Mouse (Mus musculus): Measurements from ENCODE around the gene Olfr1337. TPM values are rescaled to one million over a fixed set of nuclear protein-coding genes. Genes with fewer than 3 reads are reported as not detected.
"Not testable (repeated sequence)": the region's sequence is repeated elsewhere in the genome, so short reads cannot be mapped to it uniquely, and the experiment has no call there.

Gene Olfr1337
- not detected in 2 replicates for polyA plus RNA-seq (2014; fragmentation: Nextera tagmentation; extraction: Ambion mirVana)

DNA sequence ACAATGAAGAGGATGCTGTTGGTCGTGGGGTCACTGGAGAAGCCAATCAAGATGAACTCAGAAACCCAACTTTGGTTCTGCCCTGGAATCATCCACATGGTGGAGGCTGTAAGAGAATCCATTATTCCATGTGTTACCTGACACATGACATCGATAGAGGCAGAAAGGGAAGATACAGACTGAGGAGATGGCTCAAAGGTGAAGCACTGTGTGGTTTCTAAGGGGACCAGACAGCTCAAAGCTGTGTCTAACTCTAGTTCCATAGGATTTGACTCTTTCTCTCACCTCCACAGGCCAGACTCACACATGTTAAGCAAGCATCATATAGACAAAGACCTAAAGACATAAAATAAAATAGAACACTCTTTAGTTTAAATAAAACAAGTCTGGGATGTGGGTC, at the start of gene Olfr1337:
Olfr1337 (minus strand) TSS at position 101 of the 400 bp plus-strand sequence.
- H3K4me2 ChIP-seq (replicated peaks; ENCODE audit: low read depth, low read length): no peak within 1 kb of the TSS
- no peaks in the 10 kb centered on the region for H3K4me1 ChIP-seq (ENCODE audit: control insufficient read depth, insufficient read depth, low read length)
- WGBS: 86% methylated on average over 2 of the region's 2 CpGs
- H3K36me3 ChIP-seq (ENCODE audit: control insufficient read depth, insufficient read depth, low read length): no peaks in the 10 kb centered on the region
- H3K9me3 ChIP-seq (ENCODE audit: control insufficient read depth, low read length): no peaks in the 10 kb centered on the region
- H3K9ac ChIP-seq (ENCODE audit: low read depth, low read length): no peak within 1 kb of the TSS
- ATAC-seq (ENCODE audit: low FRiP score, low TSS enrichment): no peak
- H3K4me3 ChIP-seq (ENCODE audit: low read length): no peak within 1 kb of the TSS
- H3K27ac ChIP-seq (ENCODE audit: low read depth, low read length): no peak within 1 kb of the TSS
- H3K27me3 ChIP-seq (ENCODE audit: control insufficient read depth, insufficient read depth, low read length): peaks cover 3% of the 10 kb centered on the region; the same call in 1 of the 2 replicates

DNA sequence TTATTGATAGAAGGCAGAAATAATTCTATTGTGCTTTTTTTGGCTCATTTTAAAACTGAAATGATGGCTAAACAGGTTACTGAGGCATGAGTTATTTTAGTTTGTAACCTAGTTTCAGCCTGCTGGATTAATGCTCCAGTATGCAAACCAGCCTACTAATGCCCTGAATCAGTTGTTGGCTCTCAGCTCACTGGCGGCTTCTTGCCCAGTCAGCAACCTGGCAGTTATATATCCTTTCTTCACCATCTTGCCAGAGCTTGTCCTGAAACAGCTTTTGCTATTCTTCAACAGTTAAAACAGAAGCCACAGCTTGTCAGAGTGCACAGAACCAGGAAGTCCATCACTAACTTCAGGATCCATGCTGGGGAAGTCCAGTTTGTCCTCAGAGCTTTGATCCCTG, 36.5 kb upstream of the Olfr1337 start:
- H3K4me1 ChIP-seq (ENCODE audit: control insufficient read depth, insufficient read depth, low read length): no peaks in the 10 kb centered on the region
- WGBS: 84% methylated on average over 1 of the region's 1 CpGs
- no peak for ATAC-seq (ENCODE audit: low FRiP score, low TSS enrichment)

DNA sequence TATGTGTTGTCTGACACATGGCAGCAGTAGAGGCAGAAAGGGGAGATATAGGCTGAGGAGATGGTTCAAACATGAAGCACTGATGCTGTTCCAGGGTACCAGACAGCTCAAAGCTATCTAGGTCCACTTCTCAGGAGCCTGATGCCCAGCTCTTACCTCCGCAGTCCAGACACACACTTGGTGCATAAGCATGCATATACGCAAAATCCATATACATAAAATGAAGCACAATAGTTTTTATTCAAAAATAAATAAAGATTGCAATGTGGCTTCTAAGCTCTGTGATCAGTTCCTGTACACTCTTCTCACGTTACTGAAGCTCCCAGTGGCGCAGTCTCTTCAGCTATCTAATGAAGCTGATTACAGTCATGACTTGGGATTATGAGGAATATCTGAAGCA, 27.5 kb upstream of the Olfr1337 start, which contains the start of gene Olfr1335:
Olfr1335 (minus strand) TSS at position 101 of the 400 bp plus-strand sequence.
- Histone ChIP-seq H3K9me3 (ENCODE audit: control insufficient read depth, low read length) (no peaks in the 10 kb centered on the region), H3K36me3 (ENCODE audit: control insufficient read depth, insufficient read depth, low read length) (no peaks in the 10 kb centered on the region), H3K4me2 (replicated peaks; ENCODE audit: low read depth, low read length) (no peak within 1 kb of the TSS), H3K9ac (ENCODE audit: low read depth, low read length) (no peak within 1 kb of the TSS), H3K4me3 (ENCODE audit: low read length) (no peak within 1 kb of the TSS), H3K27ac (ENCODE audit: low read depth, low read length) (no peak within 1 kb of the TSS), H3K27me3 (ENCODE audit: control insufficient read depth, insufficient read depth, low read length) (no peaks in the 10 kb centered on the region), H3K4me1 (ENCODE audit: control insufficient read depth, insufficient read depth, low read length) (no peaks in the 10 kb centered on the region)
- 92% methylated on average over 4 of the region's 4 CpGs for WGBS
- no peak for ATAC-seq (ENCODE audit: low FRiP score, low TSS enrichment)

More for the DNA sequence above, 36.5 kb upstream of the Olfr1337 start:
- H3K27me3 ChIP-seq (ENCODE audit: control insufficient read depth, insufficient read depth, low read length): no peaks in the 10 kb centered on the region
- no peak overlapping the region for H3K4me2 ChIP-seq (replicated peaks; ENCODE audit: low read depth, low read length)
- H3K27ac ChIP-seq (ENCODE audit: low read depth, low read length): no peak overlapping the region
- H3K9ac ChIP-seq (ENCODE audit: low read depth, low read length): no peak overlapping the region
- H3K36me3 ChIP-seq (ENCODE audit: control insufficient read depth, insufficient read depth, low read length): no peaks in the 10 kb centered on the region
- no peaks in the 10 kb centered on the region for H3K9me3 ChIP-seq (ENCODE audit: control insufficient read depth, low read length)
- no peak overlapping the region for H3K4me3 ChIP-seq (ENCODE audit: low read length)

DNA sequence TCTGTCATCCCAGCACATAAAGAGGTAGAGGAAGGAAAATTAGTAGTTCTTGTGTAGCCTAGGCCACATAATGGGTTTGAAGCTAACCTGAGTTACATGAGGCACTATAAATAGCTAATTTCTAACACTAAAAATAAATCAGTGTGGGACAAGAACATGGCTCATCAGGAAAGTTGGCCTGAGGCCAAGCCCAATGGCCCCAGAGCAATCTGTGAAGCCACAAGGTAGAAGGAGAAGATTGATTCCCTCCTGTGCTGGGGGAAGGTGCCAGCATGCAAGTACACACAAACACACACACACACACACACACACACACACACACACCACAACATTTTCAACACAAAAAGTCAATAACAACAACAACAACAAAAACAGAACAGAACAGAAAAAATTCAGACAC, 10.4 kb upstream of the Olfr1337 start:
- H3K4me3 ChIP-seq (ENCODE audit: low read length); H3K27me3 ChIP-seq (ENCODE audit: control insufficient read depth, insufficient read depth, low read length); H3K36me3 ChIP-seq (ENCODE audit: control insufficient read depth, insufficient read depth, low read length); H3K27ac ChIP-seq (ENCODE audit: low read depth, low read length); H3K9me3 ChIP-seq (ENCODE audit: control insufficient read depth, low read length); H3K9ac ChIP-seq (ENCODE audit: low read depth, low read length); H3K4me1 ChIP-seq (ENCODE audit: control insufficient read depth, insufficient read depth, low read length); ATAC-seq (ENCODE audit: low FRiP score, low TSS enrichment); H3K4me2 ChIP-seq (replicated peaks; ENCODE audit: low read depth, low read length): not testable (repeated sequence)

DNA sequence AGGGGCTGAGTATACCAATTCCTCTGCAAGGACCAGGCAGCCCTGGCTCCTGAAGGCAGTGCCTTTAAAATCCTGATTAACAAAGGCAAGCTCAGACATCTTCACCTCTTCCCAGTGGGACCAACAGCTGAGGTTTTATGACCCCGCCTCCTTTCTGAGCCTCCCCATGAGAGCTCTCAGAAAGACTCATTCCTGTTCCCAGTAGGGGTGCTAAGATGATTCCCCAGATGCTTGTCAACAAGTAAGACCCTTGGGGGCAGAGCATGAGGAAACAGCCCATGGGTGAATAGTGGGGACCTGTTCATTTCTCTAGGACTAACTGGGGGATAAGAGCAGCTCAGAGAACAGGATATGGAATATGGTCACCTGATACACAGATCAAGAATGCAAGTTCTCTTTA, 23.7 kb downstream of the Olfr1337 start, which contains the start of gene Olfr1338:
Olfr1338 (minus strand) TSS at position 101 of the 400 bp plus-strand sequence.
- H3K4me3 ChIP-seq (ENCODE audit: low read length): no peak within 1 kb of the TSS
- no peaks in the 10 kb centered on the region for H3K36me3 ChIP-seq (ENCODE audit: control insufficient read depth, insufficient read depth, low read length)
- 75% methylated on average over 1 of the region's 1 CpGs for WGBS
- no peaks in the 10 kb centered on the region for H3K4me1 ChIP-seq (ENCODE audit: control insufficient read depth, insufficient read depth, low read length)
- ATAC-seq (ENCODE audit: low FRiP score, low TSS enrichment): no peak
- H3K4me2 ChIP-seq (replicated peaks; ENCODE audit: low read depth, low read length): no peak within 1 kb of the TSS
- H3K9me3 ChIP-seq (ENCODE audit: control insufficient read depth, low read length): no peaks in the 10 kb centered on the region
- H3K9ac ChIP-seq (ENCODE audit: low read depth, low read length): no peak within 1 kb of the TSS
- H3K27me3 ChIP-seq (ENCODE audit: control insufficient read depth, insufficient read depth, low read length): no peaks in the 10 kb centered on the region
- no peak within 1 kb of the TSS for H3K27ac ChIP-seq (ENCODE audit: low read depth, low read length)

DNA sequence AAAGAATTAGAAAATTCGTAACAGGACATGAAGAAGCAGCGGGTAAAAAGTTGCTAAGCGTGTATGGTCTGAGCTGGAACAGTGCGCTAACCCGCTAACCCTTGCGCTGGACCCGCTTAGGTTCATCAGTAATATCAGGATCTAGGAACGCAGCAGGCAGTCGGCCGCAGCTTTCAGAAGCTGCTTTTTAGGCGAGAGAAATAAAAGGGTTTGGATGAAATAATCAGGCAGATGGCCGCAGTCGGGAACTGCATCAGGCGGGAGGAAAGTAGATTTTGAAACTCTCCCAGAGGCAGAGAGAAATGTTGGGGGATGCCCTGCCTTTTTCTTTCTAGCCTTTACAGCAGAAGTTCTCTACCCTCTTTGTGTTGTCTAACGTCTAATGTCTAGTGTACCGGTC, 40.5 kb downstream of the Olfr1337 start:
- 10% methylated on average over 16 of the region's 16 CpGs for WGBS
- Histone ChIP-seq H3K4me2 (replicated peaks; ENCODE audit: low read depth, low read length) (no peak overlapping the region), H3K36me3 (ENCODE audit: control insufficient read depth, insufficient read depth, low read length) (no peaks in the 10 kb centered on the region), H3K4me3 (ENCODE audit: low read length) (no peak overlapping the region), H3K9me3 (ENCODE audit: control insufficient read depth, low read length) (peaks cover 3% of the 10 kb centered on the region; the same call in 1 of the 2 replicates), H3K4me1 (ENCODE audit: control insufficient read depth, insufficient read depth, low read length) (no peaks in the 10 kb centered on the region), H3K27me3 (ENCODE audit: control insufficient read depth, insufficient read depth, low read length) (peaks cover 15% of the 10 kb centered on the region), H3K9ac (ENCODE audit: low read depth, low read length) (no peak overlapping the region), H3K27ac (ENCODE audit: low read depth, low read length) (no peak overlapping the region)
- ATAC-seq (ENCODE audit: low FRiP score, low TSS enrichment): no peak

DNA sequence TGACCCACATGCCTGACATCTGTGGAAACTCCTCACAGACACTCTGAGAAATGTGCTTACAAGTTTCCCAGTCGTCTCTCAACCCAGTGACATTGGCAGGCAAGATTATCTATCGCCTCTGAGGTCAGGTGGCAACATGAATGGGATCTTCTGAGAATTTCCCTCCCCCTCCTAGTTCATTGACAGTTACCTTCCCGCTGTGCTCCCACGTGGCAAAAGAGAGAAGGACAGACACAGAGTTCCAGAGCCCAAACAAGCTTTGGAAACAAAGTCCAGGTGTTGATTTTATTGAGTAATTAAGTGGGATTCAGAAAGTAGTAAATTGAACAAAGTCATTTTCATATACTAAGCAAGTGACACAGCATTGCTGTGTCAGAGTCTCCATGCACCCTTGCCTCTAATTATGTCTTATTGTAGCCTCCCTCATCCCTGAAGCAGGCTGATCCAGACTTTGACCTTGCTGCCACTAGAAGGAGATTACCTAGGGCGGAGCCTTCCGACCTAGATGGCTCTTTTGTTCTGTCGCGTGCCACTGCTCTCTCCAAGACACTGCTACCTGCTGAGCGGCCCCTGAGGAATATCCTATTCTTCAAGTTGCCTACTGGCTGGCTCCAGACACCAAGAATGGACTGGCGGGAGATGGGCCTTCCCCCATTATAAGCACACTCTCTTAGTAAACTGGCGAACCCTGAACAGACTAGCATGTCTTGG, 41.2 kb downstream of the Olfr1337 start:
- Histone ChIP-seq H3K9me3 (ENCODE audit: control insufficient read depth, low read length) (peaks cover 3% of the 10 kb centered on the region; the same call in 1 of the 2 replicates), H3K4me3 (ENCODE audit: low read length) (no peak overlapping the region), H3K4me2 (replicated peaks; ENCODE audit: low read depth, low read length) (no peak overlapping the region), H3K36me3 (ENCODE audit: control insufficient read depth, insufficient read depth, low read length) (no peaks in the 10 kb centered on the region), H3K9ac (ENCODE audit: low read depth, low read length) (no peak overlapping the region), H3K27ac (ENCODE audit: low read depth, low read length) (no peak overlapping the region), H3K4me1 (ENCODE audit: control insufficient read depth, insufficient read depth, low read length) (no peaks in the 10 kb centered on the region), H3K27me3 (ENCODE audit: control insufficient read depth, insufficient read depth, low read length) (peaks cover 15% of the 10 kb centered on the region)
- 8% methylated on average over 11 of the region's 11 CpGs for WGBS
- no peak for ATAC-seq (ENCODE audit: low FRiP score, low TSS enrichment)

DNA sequence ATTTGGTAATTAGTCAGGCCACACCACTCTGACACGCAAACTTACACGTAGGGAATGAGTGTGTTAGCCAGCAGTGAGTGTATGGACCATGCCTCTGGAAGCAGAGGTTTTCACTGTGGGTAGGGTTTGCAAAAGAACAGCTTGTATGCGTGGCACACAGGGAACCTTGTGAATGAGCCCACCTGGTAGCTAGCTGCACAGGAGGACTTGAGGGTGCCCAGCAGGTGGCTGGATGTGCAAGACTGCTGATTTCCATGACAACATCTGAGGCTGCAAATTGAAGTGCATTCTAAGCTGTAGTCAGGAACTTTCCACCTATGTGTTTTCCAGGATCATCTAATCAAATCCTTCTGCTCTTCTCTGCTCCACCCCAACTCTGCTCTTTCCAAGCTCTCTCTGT, 42.8 kb downstream of the Olfr1337 start:
- ATAC-seq (ENCODE audit: low FRiP score, low TSS enrichment): no peak
- no peak overlapping the region for H3K4me3 ChIP-seq (ENCODE audit: low read length)
- no peak overlapping the region for H3K4me2 ChIP-seq (replicated peaks; ENCODE audit: low read depth, low read length)
- no peaks in the 10 kb centered on the region for H3K36me3 ChIP-seq (ENCODE audit: control insufficient read depth, insufficient read depth, low read length)
- WGBS: 65% methylated on average over 3 of the region's 3 CpGs
- no peak overlapping the region for H3K27ac ChIP-seq (ENCODE audit: low read depth, low read length)
- H3K9ac ChIP-seq (ENCODE audit: low read depth, low read length): no peak overlapping the region
- no peaks in the 10 kb centered on the region for H3K4me1 ChIP-seq (ENCODE audit: control insufficient read depth, insufficient read depth, low read length)
- H3K9me3 ChIP-seq (ENCODE audit: control insufficient read depth, low read length): peaks cover 3% of the 10 kb centered on the region; the same call in 1 of the 2 replicates
- peaks cover 15% of the 10 kb centered on the region for H3K27me3 ChIP-seq (ENCODE audit: control insufficient read depth, insufficient read depth, low read length)

DNA sequence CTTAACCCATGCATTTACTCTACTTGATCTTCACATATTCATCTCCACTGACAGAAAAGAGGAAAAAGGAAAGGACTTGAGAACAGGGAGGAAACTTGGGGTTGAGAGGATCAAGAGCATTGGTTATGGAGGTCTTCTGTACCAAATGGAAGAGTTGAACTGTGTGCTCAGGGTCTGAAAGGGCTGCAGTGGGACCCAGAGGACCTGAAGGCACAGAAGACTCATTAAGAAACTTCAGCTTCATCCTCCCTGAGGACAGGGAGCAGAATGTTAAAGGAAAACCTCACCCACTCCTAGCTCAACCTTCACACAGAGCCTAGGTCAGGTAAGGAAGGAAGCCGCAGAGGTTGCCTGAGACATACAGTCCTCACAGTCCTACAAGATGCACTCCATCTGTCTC, 50.5 kb downstream of the Olfr1337 start, which contains the start of gene Olfr1339:
Olfr1339 (plus strand) TSS at position 301 of the 400 bp plus-strand sequence.
- no peaks in the 10 kb centered on the region; the same call in 1 of the 2 replicates for H3K9me3 ChIP-seq (ENCODE audit: control insufficient read depth, low read length)
- no peak within 1 kb of the TSS for H3K9ac ChIP-seq (ENCODE audit: low read depth, low read length)
- ATAC-seq (ENCODE audit: low FRiP score, low TSS enrichment): no peak
- no peak within 1 kb of the TSS for H3K27ac ChIP-seq (ENCODE audit: low read depth, low read length)
- H3K4me1 ChIP-seq (ENCODE audit: control insufficient read depth, insufficient read depth, low read length): no peaks in the 10 kb centered on the region
- H3K4me2 ChIP-seq (replicated peaks; ENCODE audit: low read depth, low read length): no peak within 1 kb of the TSS
- H3K27me3 ChIP-seq (ENCODE audit: control insufficient read depth, insufficient read depth, low read length): no peaks in the 10 kb centered on the region
- H3K36me3 ChIP-seq (ENCODE audit: control insufficient read depth, insufficient read depth, low read length): no peaks in the 10 kb centered on the region
- 93% methylated on average over 1 of the region's 1 CpGs for WGBS
- no peak within 1 kb of the TSS for H3K4me3 ChIP-seq (ENCODE audit: low read length)
